Mouse (Mus musculus) Muller cell, postnatal 12 days (primary cell): ENCODE results near the gene Cyth1.

ENCODE experiments used
- DNase-seq: peaks from one replicate; pipeline ENCODE4 v3.0.0-alpha.2; 2015; ENCODE audit errors: inconsistent ontology term

Gene Cyth1

DNA sequence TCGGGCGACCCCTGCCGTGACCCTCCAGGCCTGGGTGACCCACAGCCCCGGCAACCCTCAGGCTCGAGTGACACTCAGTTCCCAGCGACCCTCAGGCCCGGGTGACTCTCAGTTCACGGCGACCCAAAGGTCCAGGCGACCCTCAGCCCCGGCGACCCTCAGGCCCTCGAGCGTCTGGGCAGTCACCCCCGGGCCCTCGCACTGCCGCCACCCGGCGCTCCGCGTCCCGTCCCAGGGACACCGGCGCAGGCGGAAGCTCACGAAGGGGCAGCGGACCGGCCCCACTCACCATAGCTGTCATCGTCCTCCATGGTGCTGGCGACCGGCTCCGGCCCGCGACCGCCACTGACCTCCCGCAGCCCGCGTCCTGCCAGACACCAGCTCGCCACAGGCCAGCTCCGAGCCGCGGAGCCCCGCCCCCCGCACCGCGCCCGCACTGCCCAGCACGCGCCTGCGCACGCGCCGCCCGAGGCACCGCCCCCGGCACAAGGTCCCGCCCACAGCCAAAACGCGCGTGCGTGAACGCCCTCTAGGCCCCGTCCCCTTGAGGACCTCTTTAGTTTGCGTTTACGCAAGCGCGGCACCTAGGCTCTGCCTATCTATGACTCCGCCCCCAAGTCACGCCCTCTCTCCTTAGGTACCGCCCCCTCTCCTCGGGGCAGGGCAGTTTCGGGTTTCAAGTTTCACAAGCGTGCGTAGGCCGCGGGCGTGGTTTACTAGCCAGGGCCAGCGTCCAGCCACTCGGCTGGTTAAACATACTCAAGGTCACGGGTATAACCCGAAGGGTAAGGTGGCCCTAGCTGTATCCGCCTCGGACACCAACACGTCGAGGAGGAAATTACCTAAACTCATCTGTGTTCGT lies at the start of gene Cyth1:
Cyth1 (minus strand) TSS at position 443 of the 862 bp plus-strand sequence.
- peak; percentile 99 for DNase-seq

DNA sequence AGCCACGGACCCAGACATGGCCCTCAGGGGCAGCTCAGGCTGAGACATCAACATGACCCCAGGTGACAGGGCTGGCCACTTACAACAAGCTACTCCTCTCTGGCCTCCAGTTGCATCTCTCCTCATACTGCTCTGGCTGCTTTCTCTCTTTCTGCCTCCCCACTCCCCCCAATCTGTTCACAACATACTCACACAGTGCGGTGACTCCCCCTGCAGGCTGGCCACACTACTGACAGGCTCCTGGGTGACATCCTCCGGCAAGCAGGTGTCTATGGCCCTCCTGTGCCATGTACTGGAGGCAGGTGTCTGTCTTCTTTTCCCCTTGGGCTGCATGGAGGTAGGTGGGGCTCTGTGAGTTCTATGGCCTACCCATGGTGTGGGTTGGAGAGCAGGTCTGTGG lies 49.6 kb upstream of the Cyth1 start:
- DNase-seq, result no peak

DNA sequence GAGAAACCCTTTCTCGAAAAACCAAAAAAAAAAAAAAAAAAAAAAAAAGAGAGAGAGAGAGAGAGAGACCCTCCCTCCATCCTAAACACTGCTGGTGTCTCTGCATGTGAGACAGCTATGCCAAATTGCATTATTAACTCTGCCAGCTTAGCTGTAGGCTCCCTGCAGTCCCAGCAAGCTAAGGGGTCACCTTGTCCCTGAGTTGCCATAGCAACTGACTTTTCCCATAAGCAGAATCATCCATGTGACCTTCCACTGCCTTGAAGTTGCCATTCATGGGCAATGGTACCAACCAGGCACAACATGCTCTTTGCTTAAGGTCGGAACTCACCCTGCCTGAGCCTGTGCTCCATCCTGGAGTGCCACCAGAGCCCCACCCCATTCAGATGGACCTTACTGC lies 46.6 kb upstream of the Cyth1 start:
- DNase-seq, result no peak

DNA sequence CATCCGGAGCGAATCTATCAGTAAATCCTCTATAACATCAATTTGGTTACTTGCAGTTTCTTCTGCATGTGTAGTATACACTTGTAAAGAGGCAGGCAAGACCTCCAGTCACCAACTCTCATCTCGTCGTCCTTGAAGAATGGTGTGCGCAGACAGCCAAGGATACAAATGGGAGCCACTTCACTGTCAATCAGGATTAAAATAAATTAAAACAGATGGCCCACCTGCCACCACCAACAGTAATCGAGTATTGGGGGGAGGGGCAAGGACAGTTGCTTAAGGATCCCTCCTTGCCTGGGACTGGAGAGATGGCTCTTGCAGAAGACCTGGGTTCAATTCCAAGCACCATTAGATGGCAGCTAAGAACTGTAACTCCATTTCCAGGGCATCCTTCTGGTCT lies 44.3 kb upstream of the Cyth1 start:
- DNase-seq, result no peak

DNA sequence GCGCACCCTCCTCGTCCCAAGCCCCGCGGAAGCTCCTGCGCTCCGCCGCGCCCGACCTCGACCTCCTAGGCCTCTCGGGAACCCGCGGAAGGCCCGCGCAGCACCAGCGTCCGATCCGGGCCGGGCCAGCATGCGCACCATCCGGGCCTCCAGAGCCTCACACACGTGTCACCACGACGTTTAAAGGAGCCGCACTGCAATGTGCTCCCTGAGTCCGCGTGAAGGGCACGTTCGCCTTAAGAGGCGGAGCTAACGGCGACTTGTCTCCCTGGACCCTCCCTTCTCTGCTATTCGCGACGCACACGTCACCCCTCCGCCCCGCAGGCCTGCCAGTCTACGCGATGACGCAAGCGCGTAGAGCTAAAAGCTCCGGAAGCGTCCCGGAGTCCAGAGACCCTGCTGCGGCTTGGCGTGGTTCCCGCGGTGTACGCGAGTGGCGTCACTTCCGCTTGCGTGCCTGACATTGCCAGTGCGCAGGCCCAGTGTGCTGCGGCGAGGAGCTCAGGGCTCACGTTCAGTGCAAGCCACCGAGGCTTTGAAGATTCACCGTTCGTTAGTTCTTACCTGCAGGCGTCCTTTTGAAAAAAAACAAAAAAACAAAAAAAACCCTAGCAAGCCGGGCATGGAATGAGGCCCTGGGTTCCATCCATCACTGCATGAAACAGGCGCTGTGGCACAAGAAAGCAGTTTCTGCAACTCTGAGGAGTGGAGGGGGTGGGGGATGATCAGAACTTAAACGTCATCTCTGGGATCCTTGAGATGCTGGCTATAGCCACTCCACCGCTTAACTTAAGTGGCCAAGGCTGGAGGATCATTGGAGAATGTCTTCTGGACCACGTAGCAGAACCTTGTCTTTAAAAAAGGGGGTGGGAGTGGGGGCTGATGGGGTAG lies 41.9 kb upstream of the Cyth1 start, which contains the start of gene Usp36:
Usp36 (minus strand) TSS at position 246 of the 891 bp plus-strand sequence.
- DNase-seq, result peak; percentile 100

DNA sequence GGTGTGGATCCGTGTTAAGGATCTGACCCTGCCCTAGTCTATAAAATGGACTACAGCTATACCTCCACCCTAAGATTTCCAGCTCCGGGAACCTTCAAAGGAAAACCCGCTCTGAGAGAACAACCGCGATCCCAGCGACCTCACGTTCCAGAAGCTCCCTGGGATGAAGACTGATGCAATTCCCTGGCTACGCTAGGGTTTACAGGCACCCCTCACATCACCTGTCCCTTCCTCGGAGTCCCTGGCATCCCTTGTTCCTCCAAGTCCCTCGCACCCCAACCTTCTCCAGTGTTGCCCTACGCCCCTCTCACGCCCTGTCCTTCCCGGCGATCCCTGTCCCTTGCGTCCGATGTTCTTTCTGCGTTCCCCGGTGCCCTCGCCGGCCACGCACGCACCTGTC lies 41.2 kb upstream of the Cyth1 start:
- no peak for DNase-seq

DNA sequence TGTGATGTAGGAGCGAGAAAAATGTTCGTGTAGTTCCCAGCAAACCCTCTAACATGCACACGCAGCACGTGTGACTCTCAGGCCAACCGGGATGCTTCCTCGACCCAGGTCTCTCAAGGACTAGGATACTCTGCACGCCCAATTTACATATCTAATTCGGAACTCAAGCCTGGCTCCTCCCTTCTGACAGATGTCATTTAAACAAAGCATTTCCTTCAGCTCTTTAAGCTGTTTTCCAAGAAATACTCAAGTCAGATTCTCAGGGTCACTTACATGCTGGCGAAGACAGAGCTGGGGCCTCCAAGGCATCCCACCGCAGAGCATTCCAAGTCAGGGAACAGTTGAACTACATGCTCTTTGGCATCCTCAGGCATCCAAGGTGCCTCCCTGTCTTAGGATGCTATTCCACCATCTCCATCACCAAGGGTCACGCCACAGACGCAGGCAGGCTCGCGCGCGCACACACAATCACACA lies 40.7 kb upstream of the Cyth1 start:
- DNase-seq, result peak; percentile 42

DNA sequence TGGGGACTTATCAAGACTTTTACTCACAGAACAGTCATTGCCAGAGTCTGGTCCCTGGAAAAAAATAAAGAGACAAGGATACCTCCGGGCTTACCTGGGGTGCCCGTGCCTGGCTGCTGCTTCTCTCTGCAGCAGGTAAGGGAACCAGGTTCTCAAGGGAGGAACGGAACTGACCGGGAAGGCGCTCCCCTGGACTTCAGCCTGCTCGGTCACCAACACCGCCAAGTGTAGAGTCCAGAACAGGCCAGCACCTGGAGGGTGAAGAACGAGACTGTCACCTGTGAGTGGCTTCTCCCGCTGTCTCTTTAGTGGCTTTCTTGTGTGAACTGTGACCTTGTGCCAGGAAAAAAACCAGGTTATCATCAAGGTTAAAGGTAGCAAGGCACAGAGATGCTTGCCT lies 39.2 kb upstream of the Cyth1 start:
- DNase-seq, result no peak

DNA sequence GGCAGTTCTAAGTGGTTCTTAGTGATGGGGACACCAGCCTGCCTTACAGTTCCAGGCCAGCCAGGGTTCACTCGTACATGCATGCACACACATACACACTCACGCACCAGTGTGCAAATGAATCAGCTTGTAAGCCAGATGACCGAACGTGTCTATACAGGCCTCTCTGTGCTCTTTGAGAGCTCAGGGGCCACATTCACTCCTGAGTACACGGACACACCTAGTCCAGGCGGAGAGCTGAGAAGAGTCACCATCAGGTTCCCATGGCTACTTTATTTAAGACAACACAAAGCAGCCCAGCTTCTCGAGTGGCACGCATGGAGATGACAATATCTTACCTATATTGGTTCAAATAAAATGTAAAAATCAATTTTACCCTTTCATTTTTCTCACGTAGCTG lies 38.0 kb upstream of the Cyth1 start:
- DNase-seq, result no peak

DNA sequence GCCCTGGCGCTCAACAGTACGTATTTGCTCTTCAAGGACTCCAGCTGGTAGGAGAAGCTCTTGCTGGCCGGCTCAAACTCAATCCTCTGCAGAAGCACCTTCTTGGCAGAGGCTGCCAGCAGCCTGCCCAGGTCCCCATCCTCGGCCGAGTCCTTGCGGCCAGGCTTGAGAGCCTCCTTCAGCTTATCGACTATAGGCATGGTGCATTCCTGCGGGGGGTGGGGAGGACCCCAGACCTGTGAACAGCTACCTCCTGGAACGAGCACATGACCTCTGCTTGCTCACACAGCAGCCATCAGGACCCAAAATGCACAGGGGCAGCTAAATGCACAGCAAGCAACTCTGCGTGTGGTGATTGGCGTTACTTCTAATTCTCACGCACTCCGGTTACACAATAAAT lies 37.4 kb upstream of the Cyth1 start:
- no peak for DNase-seq

DNA sequence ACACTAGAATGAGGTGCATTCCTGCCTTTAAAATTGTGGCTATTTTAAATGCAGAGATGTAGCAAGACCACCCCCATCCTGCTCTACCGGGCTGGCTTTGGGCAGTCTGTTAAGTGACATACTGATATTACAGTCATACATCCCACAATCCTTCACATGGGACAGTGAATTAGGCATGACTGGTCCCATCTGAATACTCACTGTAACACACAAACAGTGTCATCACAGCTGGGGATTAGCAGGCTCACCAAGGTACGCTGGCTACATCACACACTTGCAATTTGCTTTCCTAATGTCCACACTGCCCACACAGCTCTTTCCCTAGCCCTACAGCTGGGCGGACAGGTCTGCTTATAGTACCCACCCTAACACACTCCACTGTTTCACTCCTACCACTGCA lies 31.8 kb upstream of the Cyth1 start:
- no peak for DNase-seq

DNA sequence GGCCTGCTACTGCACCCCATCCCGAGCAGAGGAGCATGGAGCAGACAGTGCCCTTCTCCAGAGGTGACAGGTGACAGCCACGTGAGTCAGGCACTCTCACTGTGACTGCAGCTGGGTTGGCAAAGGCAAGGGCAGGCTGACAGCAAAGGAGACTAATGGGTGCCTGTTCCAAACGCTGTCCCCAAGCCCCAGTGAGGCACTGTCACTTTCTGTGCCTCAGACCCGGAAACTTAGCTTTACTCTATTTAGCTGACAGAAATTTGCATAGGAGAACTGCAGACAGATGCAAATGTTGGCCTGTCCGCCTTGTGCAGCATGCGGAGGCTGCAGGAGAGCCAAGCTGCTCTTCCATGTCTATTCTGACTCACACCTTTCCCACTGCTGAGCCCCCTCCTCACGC lies 27.9 kb upstream of the Cyth1 start:
- no peak for DNase-seq

DNA sequence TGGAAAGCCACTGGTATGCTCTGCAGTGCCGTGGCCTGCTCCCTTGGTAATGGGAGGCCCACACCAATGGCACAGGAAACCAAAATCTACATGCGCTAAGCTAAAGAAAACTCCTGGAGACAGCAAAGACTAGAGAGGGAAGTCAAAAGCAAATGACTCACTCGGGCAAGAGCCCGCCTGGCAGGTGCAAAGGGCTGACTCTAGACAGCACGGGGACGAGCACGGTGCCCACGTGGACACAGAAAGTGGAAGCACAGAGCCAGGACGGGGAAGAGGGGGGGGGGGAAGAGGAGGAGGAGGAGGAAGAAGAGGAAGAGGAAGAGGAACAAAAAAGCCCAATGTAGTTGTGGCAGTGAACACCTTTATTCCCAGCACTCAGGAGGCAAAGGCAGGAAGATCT lies 26.7 kb upstream of the Cyth1 start:
- no peak for DNase-seq

DNA sequence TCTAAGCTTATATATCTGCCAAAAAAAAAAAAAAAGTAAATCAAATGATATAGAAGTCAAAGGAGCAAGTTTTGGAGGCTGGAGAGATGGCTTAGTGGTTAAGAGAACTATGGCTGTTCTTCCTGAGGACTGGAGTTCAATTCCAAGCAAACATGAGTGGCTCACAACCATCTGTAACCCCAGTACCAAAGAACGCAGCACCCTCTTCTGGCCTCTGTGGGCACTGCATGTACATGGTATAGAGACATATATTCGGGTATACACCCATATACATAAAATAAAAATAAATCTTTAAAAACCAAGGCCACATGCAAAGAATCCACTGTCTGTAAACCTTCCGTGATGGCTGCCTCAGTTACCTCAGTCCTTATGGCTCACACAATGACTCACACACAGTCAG lies 21.4 kb upstream of the Cyth1 start:
- DNase-seq, result no peak

DNA sequence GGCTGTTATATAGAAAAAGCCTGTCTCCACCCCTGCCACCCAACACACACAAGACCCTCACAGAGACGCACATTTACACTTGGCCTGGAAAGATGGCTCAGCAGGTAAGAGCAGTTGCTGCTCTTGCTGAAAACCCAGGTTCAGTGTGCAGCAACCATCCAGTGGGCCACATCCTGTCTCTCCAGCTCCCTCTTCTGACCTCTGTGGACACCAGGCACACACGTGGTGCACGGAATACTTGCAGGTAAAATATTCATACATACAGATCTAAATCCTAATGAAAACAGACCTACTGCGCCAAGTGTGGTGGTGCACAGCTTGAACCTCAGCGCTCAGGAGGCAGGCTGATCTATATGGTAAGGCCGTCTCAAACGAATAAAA lies 18.3 kb upstream of the Cyth1 start:
- DNase-seq, result no peak

DNA sequence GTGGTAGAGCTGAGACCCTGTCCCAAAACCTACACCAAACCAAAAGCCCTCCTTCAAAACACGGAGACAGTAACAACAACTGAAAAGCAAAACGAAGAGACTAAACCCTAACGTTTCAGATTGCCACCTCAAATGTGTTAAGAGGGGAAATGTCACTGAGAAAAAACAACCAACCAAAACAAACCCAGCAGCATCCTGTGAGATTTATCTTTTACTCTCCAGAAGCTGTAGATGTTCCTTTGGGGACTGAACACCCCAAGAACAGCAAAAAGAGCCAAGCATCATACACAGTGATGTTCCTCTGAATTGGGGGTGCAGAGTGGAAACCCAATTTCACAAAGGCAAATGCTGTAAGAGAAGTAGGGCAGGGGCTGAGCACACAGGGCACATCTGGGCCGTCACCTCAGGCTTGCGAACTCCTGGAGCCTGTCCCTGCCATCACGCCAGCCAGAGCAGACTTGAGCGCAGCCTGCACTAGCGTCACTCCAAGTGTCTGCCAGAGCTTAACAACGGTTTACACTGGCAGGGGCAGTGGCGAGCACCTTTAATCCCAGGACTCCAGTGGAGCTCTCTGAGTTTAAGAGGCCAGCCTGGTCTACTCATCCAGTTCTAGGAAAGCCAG lies 17.8 kb upstream of the Cyth1 start:
- no peak for DNase-seq

DNA sequence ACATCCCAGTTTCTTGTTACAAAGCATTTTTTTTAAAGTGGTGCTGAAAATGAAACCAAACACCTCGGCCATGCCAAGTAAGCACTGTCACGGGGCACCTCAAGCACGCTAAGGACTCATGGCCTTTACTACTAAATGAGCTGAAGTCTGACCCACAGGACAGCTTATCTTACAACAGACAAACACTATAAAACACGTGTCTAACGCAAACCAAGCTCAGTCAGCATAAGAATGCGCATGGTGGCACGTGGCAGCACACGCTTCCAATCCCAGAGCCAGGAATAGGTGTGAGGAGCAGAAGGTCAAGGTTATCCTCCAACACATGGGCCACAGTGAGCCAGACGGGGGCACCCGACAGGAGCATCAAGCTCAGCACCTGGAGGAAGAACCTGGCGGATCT lies 17.2 kb upstream of the Cyth1 start:
- no peak for DNase-seq

DNA sequence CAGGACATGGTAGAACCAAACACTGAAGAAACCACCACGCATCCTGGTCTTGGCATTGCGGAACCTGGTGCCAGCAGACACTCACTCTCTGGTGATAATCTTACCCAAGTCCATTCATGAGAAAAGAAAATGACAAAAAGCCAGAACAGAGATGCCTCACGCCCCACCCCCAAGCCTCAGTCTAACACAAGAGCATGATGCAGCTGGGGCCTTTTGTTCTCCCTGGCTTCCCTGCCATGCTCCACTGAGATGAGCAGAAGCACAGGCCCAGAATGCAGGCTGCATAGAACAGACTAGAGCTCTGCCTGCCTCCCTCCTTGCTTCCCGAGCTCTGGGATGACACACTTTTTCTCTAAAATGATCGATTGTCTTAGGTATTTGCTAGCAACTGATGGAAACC lies 14.8 kb upstream of the Cyth1 start:
- peak; percentile 27 for DNase-seq

DNA sequence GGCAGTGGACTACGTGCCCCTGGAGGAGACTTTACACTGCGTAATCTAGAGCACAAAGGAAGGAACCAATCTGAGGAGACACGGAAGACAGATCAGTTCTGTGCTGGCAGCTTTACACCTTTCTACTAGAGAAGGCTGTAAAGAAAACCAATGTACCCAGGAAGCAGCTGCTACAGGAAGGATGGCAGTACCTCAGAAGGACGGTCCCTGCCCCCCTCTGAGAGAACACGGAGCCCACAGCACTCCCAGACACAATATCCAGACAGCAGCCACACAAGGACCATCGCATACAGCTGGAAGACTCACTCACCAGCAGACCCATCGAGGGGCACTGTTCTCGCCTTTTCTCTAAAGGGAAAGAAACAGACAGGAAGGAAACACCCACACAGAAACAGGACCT lies 11.7 kb upstream of the Cyth1 start:
- DNase-seq, result no peak

DNA sequence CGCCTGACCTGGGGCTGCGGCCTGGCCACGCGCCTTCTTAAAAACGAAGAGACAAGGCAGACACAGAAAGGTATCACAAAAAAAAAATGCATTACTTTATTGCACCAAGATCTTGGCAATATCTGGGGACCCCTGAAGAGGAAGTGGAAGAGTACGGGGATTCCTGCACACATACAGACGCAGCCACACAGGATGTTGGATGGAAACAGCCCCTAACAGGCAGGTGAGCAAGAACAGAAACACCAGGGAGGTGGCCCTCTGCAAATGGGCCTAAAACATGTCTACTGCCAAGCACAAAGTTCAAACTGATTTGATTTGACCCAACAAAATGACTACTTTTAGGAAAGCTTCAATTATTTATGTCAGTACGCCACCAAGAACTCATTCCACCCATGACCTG lies 11.2 kb upstream of the Cyth1 start:
- no peak for DNase-seq

DNA sequence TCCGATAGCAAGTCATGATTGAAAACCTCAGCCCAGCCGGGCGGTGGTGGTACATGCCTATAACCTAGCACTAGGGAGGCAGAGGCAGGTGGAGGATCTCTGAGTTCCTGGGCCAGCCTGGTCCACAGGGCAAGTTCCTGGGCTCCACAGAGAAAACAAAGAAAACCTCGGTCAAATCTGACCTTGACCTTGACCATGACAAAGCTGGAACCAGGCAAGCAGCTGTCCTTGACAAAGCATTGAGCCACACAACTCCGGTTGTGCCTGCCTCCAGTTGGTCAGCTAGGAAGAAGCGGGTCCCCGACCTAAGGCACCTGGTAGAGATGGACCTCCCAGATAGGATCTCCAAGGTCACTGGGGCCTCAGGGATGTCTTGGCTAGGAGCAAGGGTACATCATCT lies 8.0 kb upstream of the Cyth1 start:
- no peak for DNase-seq
